Mouse (Mus musculus) neural tube, embryonic 14.5 days (tissue): ENCODE results near the gene Fgf13. TPM values are rescaled to one million over a fixed set of nuclear protein-coding genes. Genes with fewer than 3 reads are reported as not detected.

Experiments used
- ATAC-seq: fragments of 200-750 bp; cut with Nextera tagmentation; 2 replicates; pipeline ENCODE4 v1.8.0; 2017; ENCODE audit warnings: low read depth, mild to moderate bottlenecking, moderate TSS enrichment, moderate library complexity
- H3K27ac ChIP-seq: fragments of 300-500 bp; sonication (generic); 2 replicates; pipeline ENCODE4 v1.5.1; 2014; ENCODE audit warnings: low read depth, mild to moderate bottlenecking, control low read depth, low read length, moderate library complexity, mixed read lengths
- H3K27me3 ChIP-seq: fragments of 300-500 bp; sonication (generic); 2 replicates; pipeline ENCODE4 v1.6.1; 2014; ENCODE audit warnings: low read length; ENCODE audit not compliant: control insufficient read depth, insufficient read depth
- H3K36me3 ChIP-seq: fragments of 300-500 bp; sonication (generic); 2 replicates; pipeline ENCODE4 v1.6.1; 2014; ENCODE audit warnings: low read length, mixed read lengths; ENCODE audit not compliant: control insufficient read depth, insufficient read depth
- H3K4me1 ChIP-seq: fragments of 300-500 bp; sonication (generic); 2 replicates; pipeline ENCODE4 v1.6.1; 2014; ENCODE audit warnings: low read length; ENCODE audit not compliant: control insufficient read depth, insufficient read depth
- H3K4me2 ChIP-seq: fragments of 300-500 bp; sonication (generic); 2 replicates; pipeline ENCODE4 v1.6.1; 2014; ENCODE audit warnings: mild to moderate bottlenecking, low read depth, low read length, control low read depth
- H3K4me3 ChIP-seq: fragments of 300-500 bp; sonication (generic); 2 replicates; pipeline ENCODE4 v1.5.1; 2014; ENCODE audit warnings: low read depth, low read length, control low read depth, mixed read lengths
- H3K9ac ChIP-seq: fragments of 300-500 bp; sonication (generic); replicated peaks from 2 replicates; pipeline ENCODE4 v1.6.1; 2014; ENCODE audit warnings: low read depth, mild to moderate bottlenecking, control low read depth, low read length, mixed read lengths
- H3K9me3 ChIP-seq: fragments of 300-500 bp; sonication (generic); 2 replicates; pipeline ENCODE4 v1.6.1; 2016; ENCODE audit warnings: low read length; ENCODE audit not compliant: control insufficient read depth
- WGBS: fragments of 180-500 bp; shearing (Covaris S2); extraction: QIAGEN DNeasy Blood & Tissue Kit; methylation state at CpG from one replicate; pipeline ENCODE4 v1.1.7; 2014; 5-methylcytosine and 5-hydroxymethylcytosine counted together
- polyA plus RNA-seq: library from polyadenylated mRNA; unstranded; fragments of >200 nt; fragmentation: Nextera tagmentation; extraction: Ambion mirVana; gene quantifications from 2 replicates; pipeline ENCODE4 v1.2.1, GENCODE M21; 2014

Fgf13 gene
- polyA plus RNA-seq, 1 experiment from 2014 or later = 121 TPM

- no peaks in the 10 kb centered on the region for H3K27me3 ChIP-seq
- ATAC-seq = no peak
- no peaks in the 10 kb centered on the region for H3K9me3 ChIP-seq
- no peaks in the 10 kb centered on the region for H3K36me3 ChIP-seq
- no peak overlapping the region for H3K4me2 ChIP-seq
- 75% methylated on average over 4 of the region's 4 CpGs for WGBS
- no peak overlapping the region for H3K9ac ChIP-seq
- no peak overlapping the region for H3K27ac ChIP-seq
- H3K4me1 ChIP-seq = no peaks in the 10 kb centered on the region
- H3K4me3 ChIP-seq = no peak overlapping the region
These were observed 59.6 kb downstream of the Fgf13 start for GRCm38 (mm10) chrX:59508273-59508672.

GRCm38 (mm10) chrX:59493388-59493787, 74.5 kb downstream of the Fgf13 start:
- Histone ChIP-seq H3K36me3 (no peaks in the 10 kb centered on the region), H3K9ac (no peak overlapping the region), H3K9me3 (no peaks in the 10 kb centered on the region), H3K4me1 (no peaks in the 10 kb centered on the region), H3K27ac (no peak overlapping the region), H3K4me2 (no peak overlapping the region), H3K4me3 (no peak overlapping the region), H3K27me3 (no peaks in the 10 kb centered on the region)
- 59% methylated on average over 1 of the region's 1 CpGs for whole genome bisulfite sequencing
- no peak for ATAC-seq

- Histone ChIP-seq H3K27ac (no peak overlapping the region), H3K9me3 (no peaks in the 10 kb centered on the region), H3K9ac (no peak overlapping the region), H3K4me3 (no peak overlapping the region), H3K27me3 (no peaks in the 10 kb centered on the region), H3K4me2 (no peak overlapping the region), H3K4me1 (no peaks in the 10 kb centered on the region), H3K36me3 (no peaks in the 10 kb centered on the region)
- 69% methylated on average over 2 of the region's 2 CpGs for WGBS
- no peak for ATAC-seq
These were observed 82.4 kb downstream of the Fgf13 start for GRCm38 (mm10) chrX:59485426-59485825.

- Histone ChIP-seq H3K4me3 (no peak overlapping the region), H3K4me1 (no peaks in the 10 kb centered on the region), H3K36me3 (no peaks in the 10 kb centered on the region), H3K9me3 (no peaks in the 10 kb centered on the region), H3K9ac (no peak overlapping the region), H3K27me3 (no peaks in the 10 kb centered on the region), H3K4me2 (no peak overlapping the region), H3K27ac (no peak overlapping the region)
- ATAC-seq = no peak
- 48% methylated on average over 2 of the region's 2 CpGs for WGBS
These were observed 165.1 kb downstream of the Fgf13 start for GRCm38 (mm10) chrX:59402596-59403285.

GRCm38 (mm10) chrX:59290916-59291411, 276.9 kb downstream of the Fgf13 start:
- WGBS = 75% methylated on average over 3 of the region's 3 CpGs

GRCm38 (mm10) chrX:59251576-59251975, 316.3 kb downstream of the Fgf13 start:
- H3K27me3 ChIP-seq = no peaks in the 10 kb centered on the region
- no peak overlapping the region for H3K9ac ChIP-seq
- H3K4me1 ChIP-seq = no peaks in the 10 kb centered on the region
- H3K4me3 ChIP-seq = no peak overlapping the region
- no peak for ATAC-seq
- no peak overlapping the region for H3K4me2 ChIP-seq
- H3K36me3 ChIP-seq = no peaks in the 10 kb centered on the region
- no peaks in the 10 kb centered on the region for H3K9me3 ChIP-seq
- no peak overlapping the region for H3K27ac ChIP-seq

More at GRCm38 (mm10) chrX:59290916-59291411, 276.9 kb downstream of the Fgf13 start:
- H3K9ac ChIP-seq = no peak overlapping the region
- no peak for ATAC-seq
- H3K27me3 ChIP-seq = no peaks in the 10 kb centered on the region
- no peak overlapping the region for H3K4me2 ChIP-seq
- no peak overlapping the region for H3K27ac ChIP-seq
- H3K36me3 ChIP-seq = no peaks in the 10 kb centered on the region
- H3K9me3 ChIP-seq = no peaks in the 10 kb centered on the region
- no peaks in the 10 kb centered on the region for H3K4me1 ChIP-seq
- no peak overlapping the region for H3K4me3 ChIP-seq

GRCm38 (mm10) chrX:59243752-59244151, 324.1 kb downstream of the Fgf13 start:
- Histone ChIP-seq H3K9ac (no peak overlapping the region), H3K27ac (no peak overlapping the region), H3K4me1 (no peaks in the 10 kb centered on the region), H3K27me3 (no peaks in the 10 kb centered on the region), H3K4me2 (no peak overlapping the region), H3K36me3 (no peaks in the 10 kb centered on the region), H3K9me3 (no peaks in the 10 kb centered on the region), H3K4me3 (no peak overlapping the region)
- WGBS = 76% methylated on average over 3 of the region's 3 CpGs
- ATAC-seq = no peak

- WGBS = 94% methylated on average over 3 of the region's 3 CpGs
- no peaks in the 10 kb centered on the region for H3K36me3 ChIP-seq
- H3K4me2 ChIP-seq = no peak overlapping the region
- no peak overlapping the region for H3K27ac ChIP-seq
- no peaks in the 10 kb centered on the region for H3K27me3 ChIP-seq
- H3K4me1 ChIP-seq = no peaks in the 10 kb centered on the region
- H3K9me3 ChIP-seq = no peaks in the 10 kb centered on the region
- H3K4me3 ChIP-seq = no peak overlapping the region
- H3K9ac ChIP-seq = no peak overlapping the region
- ATAC-seq = no peak
These were observed 324.7 kb downstream of the Fgf13 start for GRCm38 (mm10) chrX:59243176-59243575.

- no peak for ATAC-seq
- H3K4me2 ChIP-seq = no peak overlapping the region
- no peak overlapping the region for H3K27ac ChIP-seq
- no peak overlapping the region for H3K4me3 ChIP-seq
- no peaks in the 10 kb centered on the region for H3K36me3 ChIP-seq
- H3K9ac ChIP-seq = no peak overlapping the region
- H3K9me3 ChIP-seq = no peaks in the 10 kb centered on the region
- no peaks in the 10 kb centered on the region for H3K27me3 ChIP-seq
- H3K4me1 ChIP-seq = no peaks in the 10 kb centered on the region
These were observed 326.5 kb downstream of the Fgf13 start for GRCm38 (mm10) chrX:59241460-59241747.
